Mouse (Mus musculus) lung, embryonic 14.5 days (tissue): ENCODE measurements around the gene Zfp853. TPM values are rescaled to one million over a fixed set of nuclear protein-coding genes. Genes with fewer than 3 reads are reported as not detected.

Experiments
- ATAC-seq: fragments of 200-750 bp; cut with Nextera tagmentation; 2 replicates; pipeline ENCODE4 v1.8.0; 2017; ENCODE audit warnings: mild to moderate bottlenecking, moderate TSS enrichment, moderate library complexity; ENCODE audit not compliant: insufficient read depth
- DNase-seq: peaks from one replicate; pipeline ENCODE4 v3.0.0-alpha.2; 2015
- H3K27ac ChIP-seq: fragments of 300-500 bp; sonication (generic); 2 replicates; pipeline ENCODE4 v1.5.1; 2014; ENCODE audit warnings: low read depth, mild to moderate bottlenecking, moderate library complexity
- H3K27me3 ChIP-seq: fragments of 300-500 bp; sonication (generic); 2 replicates; pipeline ENCODE4 v1.6.1; 2014; ENCODE audit warnings: low read length, control low read depth; ENCODE audit not compliant: insufficient read depth
- H3K36me3 ChIP-seq: fragments of 300-500 bp; sonication (generic); 2 replicates; pipeline ENCODE4 v1.6.1; 2014; ENCODE audit warnings: control low read depth; ENCODE audit not compliant: insufficient read depth
- H3K4me1 ChIP-seq: fragments of 300-500 bp; sonication (generic); 2 replicates; pipeline ENCODE4 v1.6.1; 2014; ENCODE audit warnings: antibody characterized with exemption, control low read depth; ENCODE audit not compliant: insufficient read depth
- H3K4me2 ChIP-seq: fragments of 300-500 bp; sonication (generic); 2 replicates; pipeline ENCODE4 v1.6.1; 2014; ENCODE audit warnings: mild to moderate bottlenecking
- H3K4me3 ChIP-seq: fragments of 300-500 bp; sonication (generic); 2 replicates; pipeline ENCODE4 v1.5.1; 2014; ENCODE audit warnings: low read depth, low read length
- H3K9ac ChIP-seq: fragments of 300-500 bp; sonication (generic); 2 replicates; pipeline ENCODE4 v1.6.1; 2014
- H3K9me3 ChIP-seq: fragments of 300-500 bp; sonication (generic); 2 replicates; pipeline ENCODE4 v1.6.1; 2016; ENCODE audit warnings: low read depth, low read length, control low read depth
- CTCF ChIP-seq: IDR thresholded peaks from 2 replicates; pipeline ENCODE4 v1.5.1; 2016; ENCODE audit warnings: antibody characterized with exemption, low read depth
- WGBS: fragments of 180-500 bp; shearing (Covaris S2); extraction: QIAGEN DNeasy Blood & Tissue Kit; methylation state at CpG from one replicate; pipeline ENCODE4 v1.1.7; 2014; 5-methylcytosine and 5-hydroxymethylcytosine counted together
- polyA plus RNA-seq: library from polyadenylated mRNA; unstranded; fragments of >200 nt; fragmentation: Nextera tagmentation; extraction: Ambion mirVana; gene quantifications from 2 replicates; pipeline ENCODE4 v1.2.1, GENCODE M21; 2014

Zfp853 gene
- polyA plus RNA-seq, 1 experiment from 2014 or later = not detected

- no peak for DNase-seq
- H3K4me3 ChIP-seq = no peak overlapping the region
Measured at GRCm38 (mm10) chr5:143308825-143309224, 15.4 kb upstream of the Zfp853 start.

GRCm38 (mm10) chr5:143304251-143304650, 10.8 kb upstream of the Zfp853 start:
- Histone ChIP-seq H3K4me2 (no peak overlapping the region), H3K9me3 (no peaks in the 10 kb centered on the region), H3K9ac (no peak overlapping the region), H3K4me3 (no peak overlapping the region), H3K27ac (no peak overlapping the region), H3K36me3 (peaks cover 97% of the 10 kb centered on the region), H3K27me3 (no peaks in the 10 kb centered on the region), H3K4me1 (no peaks in the 10 kb centered on the region)
- DNase-seq = no peak
- ATAC-seq = no peak
- 86% methylated on average over 7 of the region's 7 CpGs for WGBS
- no peak for TF ChIP-seq CTCF

More at GRCm38 (mm10) chr5:143308825-143309224, 15.4 kb upstream of the Zfp853 start:
- H3K4me1 ChIP-seq = 0 out of 2 replicates have a peak, but pooled peaks cover under 1% of the 10 kb centered on the region
- H3K9me3 ChIP-seq = no peaks in the 10 kb centered on the region
- peaks cover 85% of the 10 kb centered on the region for H3K36me3 ChIP-seq
- no peaks in the 10 kb centered on the region for H3K27me3 ChIP-seq
- no peak overlapping the region for H3K4me2 ChIP-seq
- ATAC-seq = 0 out of 2 replicates have a peak, but pooled peaks have one; percentile 32
- H3K9ac ChIP-seq = no peak overlapping the region
- 67% methylated on average over 5 of the region's 5 CpGs for WGBS
- no peak for TF ChIP-seq CTCF
- H3K27ac ChIP-seq = no peak overlapping the region

GRCm38 (mm10) chr5:143301296-143301695, 7.9 kb upstream of the Zfp853 start:
- DNase-seq = peak; percentile 39
- 71% methylated on average over 8 of the region's 8 CpGs for WGBS
- no peaks in the 10 kb centered on the region for H3K27me3 ChIP-seq
- H3K9ac ChIP-seq = no peak overlapping the region
- peak; percentile 64 for TF ChIP-seq CTCF
- no peak overlapping the region for H3K4me2 ChIP-seq
- H3K9me3 ChIP-seq = no peaks in the 10 kb centered on the region
- peaks cover 73% of the 10 kb centered on the region for H3K36me3 ChIP-seq
- H3K4me3 ChIP-seq = no peak overlapping the region
- ATAC-seq = no peak
- peaks cover 8% of the 10 kb centered on the region; the same call in 1 of the 2 replicates for H3K4me1 ChIP-seq
- H3K27ac ChIP-seq = no peak overlapping the region

GRCm38 (mm10) chr5:143299686-143300085, 6.3 kb upstream of the Zfp853 start:
- no peaks in the 10 kb centered on the region for H3K9me3 ChIP-seq
- DNase-seq (peak; percentile 69), ATAC-seq (no peak)
- H3K27me3 ChIP-seq = peaks cover under 1% of the 10 kb centered on the region; the same call in 1 of the 2 replicates
- H3K9ac ChIP-seq = no peak overlapping the region
- 90% methylated on average over 4 of the region's 4 CpGs for WGBS
- peaks cover 8% of the 10 kb centered on the region; the same call in 1 of the 2 replicates for H3K4me1 ChIP-seq
- no peak overlapping the region for H3K27ac ChIP-seq
- H3K36me3 ChIP-seq = peaks cover 57% of the 10 kb centered on the region
- TF ChIP-seq CTCF = peak; percentile 83
- H3K4me3 ChIP-seq = no peak overlapping the region
- H3K4me2 ChIP-seq = no peak overlapping the region

GRCm38 (mm10) chr5:143298391-143298790, 5.0 kb upstream of the Zfp853 start:
- peak; percentile 54 for TF ChIP-seq CTCF
- Histone ChIP-seq H3K27ac (no peak overlapping the region), H3K9ac (no peak overlapping the region), H3K4me1 (peaks cover 8% of the 10 kb centered on the region; the same call in 1 of the 2 replicates), H3K4me2 (no peak overlapping the region), H3K27me3 (peaks cover 13% of the 10 kb centered on the region), H3K4me3 (no peak overlapping the region), H3K9me3 (no peaks in the 10 kb centered on the region), H3K36me3 (peaks cover 46% of the 10 kb centered on the region)
- no peak for ATAC-seq
- WGBS = 81% methylated on average over 7 of the region's 7 CpGs
- peak; percentile 39 for DNase-seq

- H3K36me3 ChIP-seq = peaks cover 42% of the 10 kb centered on the region
- H3K9me3 ChIP-seq = no peaks in the 10 kb centered on the region
- H3K4me1 ChIP-seq = peaks cover 8% of the 10 kb centered on the region; the same call in 1 of the 2 replicates
- 66% methylated on average over 9 of the region's 9 CpGs for WGBS
- no peak overlapping the region for H3K4me2 ChIP-seq
- H3K27me3 ChIP-seq = peaks cover 17% of the 10 kb centered on the region
- peak; percentile 80 for DNase-seq
- H3K4me3 ChIP-seq = no peak overlapping the region
- H3K9ac ChIP-seq = no peak overlapping the region
- TF ChIP-seq CTCF = no peak
- H3K27ac ChIP-seq = no peak overlapping the region
- ATAC-seq = peak; percentile 60
Measured at GRCm38 (mm10) chr5:143297986-143298385, 4.6 kb upstream of the Zfp853 start.

- H3K4me1 ChIP-seq = peaks cover 8% of the 10 kb centered on the region; the same call in 1 of the 2 replicates
- H3K9ac ChIP-seq = no peak overlapping the region
- ATAC-seq = no peak
- H3K36me3 ChIP-seq = peaks cover 16% of the 10 kb centered on the region
- H3K9me3 ChIP-seq = no peaks in the 10 kb centered on the region
- H3K4me2 ChIP-seq = no peak overlapping the region
- peaks cover 44% of the 10 kb centered on the region for H3K27me3 ChIP-seq
- no peak for DNase-seq
- no peak overlapping the region for H3K4me3 ChIP-seq
- TF ChIP-seq CTCF = no peak
- WGBS = 81% methylated on average over 2 of the region's 2 CpGs
- no peak overlapping the region for H3K27ac ChIP-seq
Measured at GRCm38 (mm10) chr5:143295330-143295729, 1.9 kb upstream of the Zfp853 start.
